Mouse (Mus musculus): ENCODE measurements around the gene Cldn5.

DNA sequence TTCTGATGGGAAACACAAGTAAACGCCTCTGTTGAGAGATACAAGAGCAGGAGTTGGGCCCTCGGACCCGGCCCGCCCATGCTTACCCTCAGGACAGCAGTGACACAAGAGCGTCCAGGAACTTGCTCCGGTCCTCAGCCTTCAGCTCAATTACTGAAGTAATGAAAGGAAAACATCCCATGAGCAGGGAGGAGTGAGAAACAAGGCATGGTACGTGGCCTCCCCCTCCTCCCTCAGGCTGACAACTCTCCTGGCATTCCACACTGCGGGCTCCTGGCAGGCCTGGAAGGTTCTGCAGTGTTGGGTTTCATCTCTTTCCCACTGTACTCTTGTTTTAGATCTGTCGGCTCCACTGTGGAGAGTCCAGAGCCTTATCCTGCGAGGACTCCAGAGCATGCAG lies 5.2 kb downstream of the Cldn5 start:
- TF ChIP-seq POLR2A (IDR thresholded peaks at IDR 0.05; ENCODE audit: insufficient read length, low read depth) = no peak
- TF ChIP-seq USF1 (IDR thresholded peaks at IDR 0.05; ENCODE audit: low read depth) = no peak
- TF ChIP-seq TCF12 (IDR thresholded peaks at IDR 0.05; ENCODE audit: insufficient read depth, poor library complexity, severe bottlenecking) = no peak
- no peak for TF ChIP-seq POLR2AphosphoS2 (IDR thresholded peaks at IDR 0.05; ENCODE audit: insufficient read length, low read depth)
- no peak for TF ChIP-seq E2F4 (IDR thresholded peaks at IDR 0.05; ENCODE audit: insufficient read depth)
- no peak for TF ChIP-seq MYOG (IDR thresholded peaks at IDR 0.05; ENCODE audit: control insufficient read depth in 1 of 3, insufficient read depth in 1 of 3, insufficient read length in 2 of 3, low read depth in 2 of 3)
- TF ChIP-seq SRF (IDR thresholded peaks at IDR 0.05; ENCODE audit: control insufficient read depth, insufficient read length, low read depth) = no peak
- TF ChIP-seq MAX (IDR thresholded peaks at IDR 0.05; ENCODE audit: low read depth) = no peak
- no peak for TF ChIP-seq MYOD1 (IDR thresholded peaks at IDR 0.05; ENCODE audit: control insufficient read depth in 1 of 3, insufficient read length in 2 of 3, low read depth in 2 of 3)
- TF ChIP-seq CEBPB (IDR thresholded peaks at IDR 0.05; ENCODE audit: insufficient read depth, poor library complexity, severe bottlenecking) = no peak
- TF ChIP-seq REST (IDR thresholded peaks at IDR 0.05; ENCODE audit: insufficient read depth, insufficient read length) = no peak
- no peak for TF ChIP-seq TCF3 (IDR thresholded peaks at IDR 0.05; ENCODE audit: insufficient read length, low read depth)
